Mouse (Mus musculus) kidney, postnatal 4 days (tissue): ENCODE measurements at regions not wholly inside any gene's neighbourhood (a gene's known extent, or its start where the extent isn't known, plus 50 kb on each side); places are given as distances from the start of the nearest gene placed in this dataset.

Experiments
- DNase-seq, 2 experiments: peaks; one replicate each; pipeline ENCODE4 v3.0.0; 2021; ENCODE audit warnings: mixed read lengths in 2 of 2

GRCm38 (mm10) chr4:62755237-62755900 is 195.7 kb downstream of the Rgs3 start:
- DNase-seq, result peak; percentile 83 to 87

GRCm38 (mm10) chr4:62756721-62757206 is 197.1 kb downstream of the Rgs3 start:
- no peak for DNase-seq

GRCm38 (mm10) chr4:62760748-62761604 is 201.3 kb downstream of the Rgs3 start:
- peak in 1 of 2 experiments; percentile 41 for DNase-seq

- peak; percentile 89 to 91 for DNase-seq
These were observed 202.0 kb downstream of the Rgs3 start for GRCm38 (mm10) chr4:62761672-62762071.

GRCm38 (mm10) chr4:62763990-62764389 is 201.4 kb upstream of the Zfp618 start:
- DNase-seq, result peak; percentile 91

DNA sequence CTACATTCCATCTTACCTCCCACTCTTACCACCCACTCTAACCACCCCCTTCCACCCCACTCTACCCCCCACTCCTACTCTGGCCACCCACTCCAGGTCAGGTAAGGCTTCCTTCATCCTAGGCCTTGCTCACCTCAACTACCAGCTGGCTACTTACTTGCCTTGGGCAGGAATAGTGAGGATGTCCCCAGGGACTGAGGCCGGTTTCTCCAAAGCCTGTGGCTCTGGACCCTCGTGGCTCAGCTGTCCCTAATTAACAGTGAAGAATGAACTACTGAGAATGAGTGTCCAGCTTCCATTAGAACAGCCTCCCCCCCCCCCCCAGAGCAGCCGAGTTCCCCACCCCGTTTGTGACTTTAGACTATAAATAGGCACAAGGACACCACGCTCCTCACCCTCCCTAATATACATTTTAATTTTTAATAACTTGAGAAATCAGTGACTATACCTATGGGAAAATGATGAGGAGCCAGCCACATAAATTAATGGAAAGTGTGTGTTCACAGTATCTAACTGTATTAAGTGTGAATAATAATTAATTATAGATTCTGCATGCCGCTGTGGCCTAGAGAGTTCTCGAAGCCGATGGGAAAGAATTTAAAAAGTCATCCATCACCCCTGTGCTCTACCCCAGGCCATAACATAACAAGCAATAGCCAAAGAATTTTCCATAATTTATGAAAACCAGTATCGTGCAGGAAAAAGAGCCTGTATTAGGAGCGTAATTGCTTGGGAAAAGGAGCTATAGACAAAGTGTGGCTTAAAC is 195.7 kb upstream of the Zfp618 start:
- DNase-seq, result no peak

- DNase-seq, result no peak
These were observed 190.3 kb upstream of the Zfp618 start for GRCm38 (mm10) chr4:62775005-62775609.

GRCm38 (mm10) chr4:62776881-62777280 is 188.5 kb upstream of the Zfp618 start:
- no peak for DNase-seq

- no peak for DNase-seq
These were observed 187.9 kb upstream of the Zfp618 start for GRCm38 (mm10) chr4:62777436-62777835.

DNA sequence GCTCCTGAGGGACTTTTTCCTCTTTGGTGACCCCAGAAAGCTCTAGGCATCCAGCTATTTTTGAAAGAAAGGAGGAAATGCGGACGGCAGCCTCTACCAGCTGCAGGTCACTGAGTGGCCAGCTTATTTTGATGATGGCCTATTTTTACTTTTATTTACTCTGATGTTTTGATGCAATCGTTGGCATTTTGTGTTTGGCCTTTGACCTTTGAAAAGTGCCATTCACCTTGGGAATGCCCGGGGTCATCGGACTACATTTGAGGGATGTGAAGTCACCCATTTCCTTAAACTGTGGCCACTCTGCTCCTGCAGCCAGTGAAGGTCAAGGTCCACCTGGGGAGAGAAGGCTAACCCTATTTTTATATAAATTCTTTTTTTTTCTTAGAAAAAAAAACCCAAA is 186.8 kb upstream of the Zfp618 start:
- no peak for DNase-seq

DNA sequence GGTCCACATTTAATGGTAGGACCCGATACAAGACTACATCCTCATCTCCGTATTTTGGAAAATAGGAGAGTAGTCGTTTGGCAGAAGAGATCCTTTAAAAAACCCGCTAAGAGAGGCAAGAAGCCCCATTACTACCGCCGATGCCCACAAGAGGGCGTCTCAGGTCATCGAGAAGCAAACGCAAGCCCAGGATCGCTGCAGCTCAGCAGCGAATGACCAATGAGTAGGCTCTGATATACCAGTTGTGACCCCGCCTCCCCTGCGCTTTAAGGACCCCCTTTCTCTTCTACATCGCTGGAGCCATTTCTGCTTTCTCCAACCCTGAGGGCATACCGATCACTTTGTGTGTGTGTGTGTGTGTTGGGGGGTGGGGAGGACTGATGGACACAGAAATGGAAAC is 185.0 kb upstream of the Zfp618 start:
- peak; percentile 96 to 98 for DNase-seq

DNA sequence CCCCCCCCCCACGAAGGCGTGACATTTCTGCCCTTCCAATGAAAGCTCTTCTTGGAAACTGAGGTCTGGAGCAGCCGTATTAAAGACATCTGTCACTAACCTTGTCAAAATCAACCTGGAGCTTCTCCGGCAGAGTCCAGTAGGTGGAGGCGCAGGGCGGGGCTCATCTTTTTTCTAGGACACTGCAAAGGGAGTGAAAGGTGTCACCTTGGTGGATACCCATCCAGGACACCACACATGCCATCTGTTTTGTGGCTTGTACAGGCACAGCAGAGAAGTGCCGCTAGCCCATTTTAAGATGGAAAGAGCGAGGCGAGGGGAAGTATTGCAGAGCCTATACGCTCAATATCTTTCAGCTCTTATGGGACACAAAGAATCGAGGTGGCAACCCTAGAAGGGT is 184.5 kb upstream of the Zfp618 start:
- DNase-seq, result no peak

GRCm38 (mm10) chr4:62781309-62781800 is 184.0 kb upstream of the Zfp618 start:
- no peak for DNase-seq

DNA sequence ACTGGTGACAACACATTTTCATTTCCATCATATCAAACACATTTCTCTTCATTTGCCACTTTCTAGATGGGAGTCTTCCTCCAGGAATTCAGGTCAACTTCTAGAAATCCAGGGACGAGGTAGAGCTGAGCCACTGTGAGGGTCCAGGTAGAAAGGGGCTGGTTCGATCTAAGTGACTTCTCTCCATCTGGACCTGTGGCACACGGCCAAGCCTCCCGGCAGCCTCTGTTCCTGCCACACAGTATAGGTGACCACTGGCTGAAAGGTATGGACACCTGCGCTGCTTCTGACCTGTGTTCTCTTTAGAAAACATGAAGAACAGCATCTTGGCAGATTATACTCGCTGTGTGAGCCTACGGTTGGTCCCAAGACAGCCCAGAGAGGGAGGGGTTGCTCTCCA is 179.7 kb upstream of the Zfp618 start:
- DNase-seq, result no peak

DNA sequence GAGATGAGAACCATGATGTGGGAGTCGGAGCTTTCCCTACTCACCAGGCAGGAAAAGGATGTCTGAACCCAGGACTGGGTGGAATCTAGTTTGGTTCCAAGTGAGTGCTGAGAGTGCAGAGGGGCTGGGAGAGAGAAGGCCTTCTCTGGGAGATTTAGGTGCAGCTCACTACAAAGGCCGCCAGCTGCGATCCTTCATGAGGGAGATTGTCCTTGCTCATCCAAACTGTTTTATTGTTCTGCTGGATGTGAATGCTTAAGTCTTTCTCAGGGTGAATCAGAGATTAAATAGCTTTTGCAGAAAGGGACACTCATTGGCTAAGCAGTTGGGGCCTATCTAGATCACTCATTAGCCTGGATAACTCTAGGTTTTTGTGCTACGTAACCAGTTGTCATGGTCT is 175.7 kb upstream of the Zfp618 start:
- peak; percentile 59 to 68 for DNase-seq

DNA sequence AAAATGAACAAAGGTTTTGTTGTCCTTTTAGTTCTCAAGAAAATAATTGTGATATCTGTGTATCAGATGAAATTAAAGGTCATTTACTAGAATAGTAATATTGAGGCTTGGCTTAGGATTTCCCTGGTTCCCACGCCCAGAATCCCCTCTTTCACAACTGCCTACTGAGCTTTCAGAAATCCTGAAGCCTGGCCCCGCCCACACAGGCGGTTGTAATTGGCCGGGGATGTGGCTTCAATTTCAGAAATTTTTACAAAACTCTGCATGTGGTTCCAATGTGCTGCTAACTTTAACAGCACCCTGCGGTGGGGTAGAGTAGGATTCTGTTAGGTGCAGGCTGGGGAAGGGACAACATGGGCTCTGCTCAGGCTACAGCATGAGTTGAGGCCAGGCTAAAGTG is 171.8 kb upstream of the Zfp618 start:
- DNase-seq, result no peak

DNA sequence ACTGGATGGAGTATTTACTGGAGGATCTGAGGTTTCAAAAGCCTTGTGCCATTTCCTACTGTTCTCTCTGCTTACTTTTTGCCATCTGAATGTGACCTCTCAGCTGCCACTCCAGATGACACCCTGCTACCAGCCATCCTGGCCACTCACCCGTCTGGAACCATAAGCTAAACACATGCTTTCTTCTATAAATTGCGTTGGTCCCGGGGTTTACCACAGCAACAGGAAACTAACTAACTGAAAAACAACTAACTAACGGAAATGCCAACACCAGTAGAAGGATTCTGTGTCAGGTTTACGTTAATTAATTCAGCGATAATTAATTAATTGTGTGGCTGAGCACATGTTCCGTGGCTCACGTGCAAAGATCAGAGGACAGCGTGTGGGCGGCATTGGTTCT is 169.8 kb upstream of the Zfp618 start:
- DNase-seq, result no peak

DNA sequence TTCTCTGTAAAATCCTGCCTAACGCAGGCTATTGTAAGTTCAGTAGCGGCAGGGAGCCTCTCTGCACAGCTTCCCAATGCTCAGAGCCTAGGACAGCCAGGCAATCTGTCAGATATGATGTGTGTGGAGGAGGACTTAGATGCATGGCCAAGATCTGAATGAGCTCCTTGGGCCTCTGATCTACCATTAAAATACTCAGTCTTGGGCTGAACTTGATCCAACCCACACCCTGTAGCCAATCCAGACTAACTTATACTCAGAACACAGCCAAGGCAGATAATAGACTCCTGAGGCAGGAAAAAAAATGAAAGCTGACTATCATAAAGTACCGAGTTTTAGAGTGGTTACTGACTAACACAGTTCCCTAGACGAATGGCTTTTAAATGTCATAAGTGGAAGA is 165.4 kb upstream of the Zfp618 start:
- no peak for DNase-seq

GRCm38 (mm10) chr4:62805841-62806240 is 159.5 kb upstream of the Zfp618 start:
- peak; percentile 28 to 43 for DNase-seq

DNA sequence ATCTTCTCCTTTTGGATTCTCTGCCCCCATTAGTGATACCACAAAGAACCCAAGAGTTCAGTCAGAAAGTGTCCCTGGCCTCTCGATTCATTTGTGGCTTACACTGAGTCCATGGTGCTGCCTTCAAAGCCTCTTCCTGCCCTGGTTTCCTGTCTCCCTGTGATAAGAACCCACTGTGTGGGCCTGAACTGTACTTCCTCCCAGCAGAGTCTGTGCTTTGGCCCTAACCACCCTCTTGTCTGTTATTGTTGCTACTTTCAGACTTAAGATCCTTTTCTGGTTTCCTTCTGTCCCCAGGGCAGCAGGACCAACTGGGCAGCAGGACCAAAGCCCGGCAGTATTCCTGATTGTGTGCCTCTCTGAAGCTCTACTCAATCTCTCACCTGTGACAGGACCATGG is 158.6 kb upstream of the Zfp618 start:
- no peak for DNase-seq

DNA sequence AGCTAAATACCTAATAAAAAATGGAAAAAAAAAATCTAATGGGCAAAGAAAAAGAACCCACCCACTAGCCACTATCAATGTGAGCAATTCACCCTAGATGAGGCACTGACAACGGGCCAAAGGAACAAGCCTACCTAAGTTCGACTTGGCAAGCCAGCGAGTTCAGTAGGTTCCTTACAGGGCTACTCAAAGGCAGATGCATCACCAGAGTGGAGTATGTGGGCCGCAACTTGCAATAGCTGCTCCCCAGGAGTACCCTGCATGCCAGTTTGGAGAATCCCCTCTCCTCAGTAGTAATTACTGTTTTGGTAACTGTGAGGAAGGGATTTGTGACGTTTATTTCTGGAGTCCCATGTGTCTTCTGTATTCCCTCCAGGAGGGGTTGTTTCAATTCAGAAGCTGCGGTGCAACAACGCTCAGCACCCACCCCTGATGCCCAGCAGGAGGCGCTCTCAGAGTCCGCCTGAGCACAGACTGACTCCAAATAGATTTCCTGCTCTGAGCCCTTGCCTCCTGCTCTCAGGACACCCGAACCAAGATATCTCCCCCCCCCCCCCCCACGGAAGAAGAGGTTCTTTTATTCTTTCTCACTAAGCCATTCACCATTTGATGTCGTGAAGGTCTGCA is 157.3 kb upstream of the Zfp618 start:
- no peak for DNase-seq

- no peak for DNase-seq
These were observed 156.8 kb upstream of the Zfp618 start for GRCm38 (mm10) chr4:62808553-62808950.
